Mouse (Mus musculus) cortical plate, adult 2 months (tissue): Measurements from ENCODE around the gene Enox1. TPM values are rescaled to one million over a fixed set of nuclear protein-coding genes. Genes with fewer than 3 reads are reported as not detected.

Experiments used
- H3K27ac ChIP-seq: fragments of 200-500 bp; 2 replicates; pipeline ENCODE4 v1.5.1; 2012; ENCODE audit warnings: low read length, control low read depth, inconsistent platforms; ENCODE audit not compliant: insufficient read depth
- H3K4me1 ChIP-seq: fragments of 200-500 bp; 2 replicates; pipeline ENCODE4 v1.6.1; 2011; ENCODE audit warnings: low read length; ENCODE audit not compliant: control insufficient read depth, insufficient read depth
- H3K4me3 ChIP-seq: fragments of 200-500 bp; 2 replicates; pipeline ENCODE4 v1.5.1; 2011; ENCODE audit warnings: mild to moderate bottlenecking, low read length, control low read depth; ENCODE audit not compliant: insufficient read depth
- CTCF ChIP-seq: fragments of 200-500 bp; IDR thresholded peaks from 2 replicates; pipeline ENCODE4 v1.5.1; 2011; ENCODE audit warnings: mild to moderate bottlenecking, control low read depth, low read length; ENCODE audit not compliant: insufficient read depth; ENCODE audit errors: extremely low read depth
- POLR2A ChIP-seq: fragments of 200-500 bp; IDR thresholded peaks from 2 replicates; pipeline ENCODE4 v1.6.1; 2011; ENCODE audit warnings: mild to moderate bottlenecking, low read length, control low read depth; ENCODE audit not compliant: insufficient read depth; ENCODE audit errors: extremely low read depth
- polyA plus RNA-seq: library from polyadenylated mRNA; depleted of rRNA; stranded (reverse); fragments of >200 nt; gene quantifications from 2 replicates; pipeline ENCODE4 v1.2.3, GENCODE M21; 2012

The Enox1 gene
- polyA plus RNA-seq, 1 experiment = 17.2 TPM

DNA sequence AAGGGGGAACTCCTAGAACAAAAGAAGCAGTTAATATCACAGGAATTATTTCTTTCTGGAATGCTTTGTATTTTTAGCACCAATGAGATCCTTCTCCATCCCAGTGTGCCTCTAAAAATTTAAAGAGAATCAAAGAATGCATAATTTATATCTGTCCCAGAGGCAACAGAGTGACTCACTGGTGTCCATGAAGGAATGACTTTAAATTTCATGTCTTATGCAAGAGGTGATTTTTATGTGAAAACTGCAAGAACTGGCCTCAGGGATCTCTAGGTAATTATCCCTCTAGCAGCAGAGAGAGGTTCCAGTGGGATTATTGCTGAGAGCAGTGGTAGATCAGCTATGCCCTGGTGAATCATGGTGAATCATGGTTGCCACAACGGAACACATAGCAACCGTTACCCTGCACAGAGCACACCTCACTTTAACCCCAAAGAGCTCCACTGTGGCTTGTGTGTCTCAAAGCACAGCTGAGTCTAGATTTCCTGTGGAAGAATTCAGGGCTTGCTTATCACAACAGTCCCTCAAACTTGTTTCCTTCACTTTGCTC lies 195.3 kb downstream of the Enox1 start:
- TF ChIP-seq CTCF = no peak
- no peak for TF ChIP-seq POLR2A
- H3K27ac ChIP-seq = no peak overlapping the region
- H3K4me3 ChIP-seq = no peak overlapping the region
- peaks cover 6% of the 10 kb centered on the region for H3K4me1 ChIP-seq

DNA sequence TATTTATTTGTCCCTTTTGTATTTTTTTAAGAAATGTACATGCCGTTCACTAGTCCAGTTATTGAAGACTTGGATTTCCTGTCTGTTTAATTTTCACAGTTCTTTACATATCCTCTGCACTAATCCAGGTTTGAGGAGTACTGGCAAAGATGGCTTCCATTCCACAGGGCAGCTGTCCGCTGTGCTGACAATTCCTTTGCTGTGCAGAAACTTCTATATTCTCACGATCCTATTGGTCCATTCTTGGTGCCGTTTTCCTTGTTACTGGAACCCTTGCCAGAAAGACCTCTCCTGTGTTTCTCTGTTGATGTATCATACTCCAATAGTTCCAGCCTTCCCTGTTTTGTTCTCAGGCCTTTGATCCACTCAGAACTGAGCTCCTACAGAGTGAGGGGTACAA lies 206.1 kb downstream of the Enox1 start:
- Histone ChIP-seq H3K27ac (no peak overlapping the region), H3K4me3 (no peak overlapping the region), H3K4me1 (peaks cover 1% of the 10 kb centered on the region; the same call in 1 of the 2 replicates)
- TF ChIP-seq CTCF (no peak), POLR2A (no peak)

DNA sequence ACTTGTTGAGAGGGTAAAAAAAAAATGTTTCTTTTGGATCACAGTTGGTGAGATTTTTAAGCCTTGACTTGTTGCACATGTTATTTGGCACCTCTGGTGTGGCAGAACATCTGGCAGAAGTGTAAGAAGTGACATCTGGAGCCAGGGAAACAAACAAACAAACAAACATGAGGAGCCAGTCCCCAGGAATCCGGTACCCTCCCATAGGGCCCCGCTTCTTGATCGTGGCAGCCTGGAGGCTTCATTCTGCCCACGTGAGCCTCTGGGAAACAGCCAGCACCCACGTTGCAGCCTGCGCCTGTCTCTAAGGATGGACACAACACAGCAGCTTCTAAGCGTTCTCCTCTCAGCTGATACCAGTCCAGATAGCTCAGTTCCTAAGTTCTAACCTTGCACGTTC lies 211.8 kb downstream of the Enox1 start:
- peaks cover 3% of the 10 kb centered on the region for H3K4me1 ChIP-seq
- no peak overlapping the region for H3K27ac ChIP-seq
- no peak overlapping the region for H3K4me3 ChIP-seq
- TF ChIP-seq POLR2A (no peak), CTCF (no peak)

DNA sequence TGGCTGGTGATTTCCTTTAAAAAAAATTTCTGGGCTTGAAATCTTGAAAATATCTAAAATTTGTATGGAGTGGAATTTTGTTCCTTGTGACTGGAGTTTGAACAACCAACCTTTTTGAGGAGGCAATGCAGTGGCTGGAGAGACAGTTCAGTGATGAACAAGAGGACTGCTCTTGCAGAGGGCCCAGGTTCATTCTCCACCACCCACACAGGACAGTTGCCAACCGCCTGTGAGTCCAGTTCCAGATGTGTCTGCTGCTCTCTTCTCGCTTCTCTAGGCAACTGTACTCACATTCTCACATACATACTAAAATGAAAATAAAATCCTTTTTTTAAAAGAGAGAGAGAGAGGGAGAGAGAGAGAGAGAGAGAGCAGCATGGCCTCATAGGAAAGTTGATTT lies 212.5 kb downstream of the Enox1 start:
- Histone ChIP-seq H3K4me1 (peaks cover 3% of the 10 kb centered on the region), H3K4me3 (no peak overlapping the region), H3K27ac (no peak overlapping the region)
- TF ChIP-seq CTCF (no peak), POLR2A (no peak)

DNA sequence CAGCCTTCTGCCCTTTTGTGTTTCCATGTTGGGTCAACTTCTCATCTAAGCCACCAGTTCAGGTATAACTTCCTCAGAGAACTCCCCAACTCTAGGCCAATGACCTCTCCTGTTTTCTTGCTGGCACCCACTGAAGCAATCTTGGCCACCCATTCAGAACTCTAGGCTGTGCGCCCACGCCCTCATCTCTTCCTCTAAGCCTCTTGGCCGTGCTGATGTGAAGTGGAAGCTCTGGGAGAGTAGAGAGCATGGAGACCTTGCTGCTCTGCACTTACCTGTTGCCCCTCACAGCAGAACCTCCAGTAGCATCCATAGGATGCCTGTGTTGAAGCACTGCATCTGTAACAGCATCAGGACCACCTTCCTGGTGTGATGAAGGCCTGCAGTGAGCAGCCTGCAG lies 214.0 kb downstream of the Enox1 start:
- Histone ChIP-seq H3K4me1 (peaks cover 3% of the 10 kb centered on the region), H3K4me3 (no peak overlapping the region), H3K27ac (no peak overlapping the region)
- no peak for TF ChIP-seq CTCF
- no peak for TF ChIP-seq POLR2A

DNA sequence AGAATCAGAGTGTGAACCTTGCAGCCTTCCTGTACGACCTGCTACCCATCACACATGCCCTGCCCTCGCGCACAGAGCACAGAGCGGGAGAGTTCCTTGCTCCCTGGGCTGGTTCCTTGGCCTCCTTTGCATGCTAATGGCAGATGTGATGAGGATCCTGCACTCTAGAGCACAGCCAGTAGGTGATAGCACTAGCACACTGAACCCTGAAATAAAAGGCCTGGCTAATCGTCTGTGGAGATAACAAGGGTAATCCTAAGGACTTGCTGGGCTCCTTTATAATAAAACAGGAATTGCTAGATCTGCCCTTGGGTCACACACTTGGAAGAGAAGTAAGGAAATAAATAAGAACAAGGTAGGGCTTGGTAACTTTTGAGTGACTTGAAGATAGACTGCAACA lies 215.4 kb downstream of the Enox1 start:
- Histone ChIP-seq H3K27ac (no peak overlapping the region), H3K4me3 (no peak overlapping the region), H3K4me1 (peaks cover 2% of the 10 kb centered on the region; the same call in 1 of the 2 replicates)
- TF ChIP-seq POLR2A = no peak
- no peak for TF ChIP-seq CTCF

DNA sequence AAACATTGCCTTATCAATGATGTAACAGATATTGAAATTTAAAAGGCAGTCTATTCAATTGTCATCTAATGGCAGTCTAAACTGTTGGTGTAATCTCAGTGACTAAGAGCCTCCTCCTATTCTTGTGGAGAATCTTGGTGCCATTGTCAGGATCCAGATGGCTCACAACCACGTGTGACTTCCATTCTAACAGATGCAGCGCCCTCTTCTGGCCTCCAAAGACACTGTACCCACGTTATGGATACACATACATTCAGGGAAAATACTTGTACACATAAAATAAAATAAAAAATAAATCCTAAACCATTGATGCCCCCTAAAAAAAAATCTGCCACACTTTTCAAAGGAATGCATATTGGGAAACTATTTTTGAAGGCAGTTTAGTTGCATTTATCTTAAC lies 216.6 kb downstream of the Enox1 start:
- H3K27ac ChIP-seq = no peak overlapping the region
- peaks cover 2% of the 10 kb centered on the region; the same call in 1 of the 2 replicates for H3K4me1 ChIP-seq
- TF ChIP-seq CTCF (no peak), POLR2A (no peak)
- no peak overlapping the region for H3K4me3 ChIP-seq

GRCm38 (mm10) chr14:77375054-77375453 lies 218.5 kb downstream of the Enox1 start:
- no peak overlapping the region for H3K4me3 ChIP-seq
- no peak for TF ChIP-seq POLR2A
- no peak for TF ChIP-seq CTCF
- H3K4me1 ChIP-seq = no peaks in the 10 kb centered on the region
- H3K27ac ChIP-seq = no peak overlapping the region

DNA sequence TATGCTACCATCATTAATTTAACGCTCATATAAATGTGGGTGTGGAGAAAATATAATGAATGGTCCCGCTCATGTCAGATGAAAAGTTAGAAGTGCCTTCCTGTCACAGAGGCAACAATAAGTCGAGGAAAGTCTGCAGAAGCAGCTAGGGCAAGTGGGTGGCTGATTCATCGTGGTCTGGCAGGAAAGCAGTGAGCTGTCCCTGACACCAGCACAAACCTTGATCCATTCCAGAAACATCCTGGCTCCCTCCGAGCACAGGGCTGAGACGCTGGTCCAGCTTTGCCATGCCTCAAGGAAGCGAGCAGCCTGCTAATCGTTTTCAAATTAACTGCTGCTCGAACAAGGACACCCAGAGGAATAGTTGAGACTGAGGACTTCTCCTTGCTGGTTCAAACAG lies 219.1 kb downstream of the Enox1 start:
- Histone ChIP-seq H3K27ac (no peak overlapping the region), H3K4me1 (no peaks in the 10 kb centered on the region), H3K4me3 (no peak overlapping the region)
- TF ChIP-seq CTCF (no peak), POLR2A (no peak)

DNA sequence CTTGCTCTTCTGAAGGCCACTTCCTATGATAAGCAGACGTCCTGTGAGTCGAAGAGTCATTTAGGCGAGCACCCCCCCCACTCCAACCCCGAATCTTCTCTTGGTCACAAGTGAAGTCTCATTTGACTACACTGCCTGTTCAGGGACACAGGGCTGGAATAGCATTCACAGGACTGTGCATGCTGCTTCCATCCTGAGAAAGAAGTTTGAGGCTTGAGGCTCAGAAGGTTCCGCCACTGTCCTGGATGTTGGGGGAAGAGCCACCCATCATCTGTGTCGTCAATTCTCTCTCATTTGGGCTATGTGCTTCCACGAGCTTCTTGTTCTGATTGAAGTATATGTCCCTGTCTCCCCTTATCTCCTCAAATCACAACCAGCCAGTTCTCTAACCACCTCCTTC lies 220.2 kb downstream of the Enox1 start:
- no peak for TF ChIP-seq POLR2A
- no peak for TF ChIP-seq CTCF
- Histone ChIP-seq H3K4me3 (no peak overlapping the region), H3K27ac (no peak overlapping the region), H3K4me1 (no peaks in the 10 kb centered on the region)

DNA sequence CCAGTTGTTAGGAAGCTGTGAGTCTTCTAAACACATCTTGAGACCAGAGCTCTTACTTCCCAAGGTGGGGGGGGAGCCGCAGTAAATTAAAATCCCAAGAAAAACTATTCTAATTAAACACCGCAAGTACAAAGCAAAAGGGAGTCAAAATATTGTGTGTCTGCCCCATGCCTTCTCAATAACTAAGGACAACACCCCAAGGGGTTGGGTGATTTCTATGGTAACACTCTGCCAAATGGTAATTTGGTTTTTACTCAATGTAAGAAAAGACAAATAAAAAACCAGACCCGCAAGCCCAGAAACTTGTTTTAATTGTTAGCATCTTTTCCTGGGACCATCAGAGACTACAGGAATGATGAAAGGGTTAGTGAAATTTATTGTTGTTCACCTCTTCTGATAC lies 220.9 kb downstream of the Enox1 start:
- Histone ChIP-seq H3K27ac (no peak overlapping the region), H3K4me1 (no peaks in the 10 kb centered on the region), H3K4me3 (no peak overlapping the region)
- no peak for TF ChIP-seq CTCF
- no peak for TF ChIP-seq POLR2A

- no peak overlapping the region for H3K4me3 ChIP-seq
- TF ChIP-seq CTCF (no peak), POLR2A (no peak)
- no peaks in the 10 kb centered on the region for H3K4me1 ChIP-seq
- H3K27ac ChIP-seq = no peak overlapping the region
Measured at GRCm38 (mm10) chr14:77377873-77378272, 221.3 kb downstream of the Enox1 start.
